Mouse (Mus musculus) megakaryocyte progenitor cell, adult 5-6 weeks (primary cell): Measurements from ENCODE around the gene Ice1. TPM values are rescaled to one million over a fixed set of nuclear protein-coding genes. Genes with fewer than 3 reads are reported as not detected.
A peak's percentile ranks its signal among the peaks of the same experiment; 100 is the strongest.

Experiments used
- ATAC-seq: replicated peaks from 2 replicates; pipeline ENCODE4 v1.8.0; 2016; ENCODE audit warnings: mild to moderate bottlenecking, moderate TSS enrichment, inconsistent platforms; ENCODE audit not compliant: poor library complexity
- total RNA-seq, 2 experiments: library from RNA; stranded (forward) in 1 of 2; stranded (reverse) in 1 of 2; fragments of 157-497, 149-512 nt in 1 of 2; fragments of 200-1000 nt in 1 of 2; gene quantifications; 2 replicates each; pipeline versions ENCODE4 v1.2.3 to v1.2.4; 2015 to 2017

The Ice1 gene
- total RNA-seq, 2 experiments from 2014 or later = 17.7 to 30.7 TPM

GRCm38 (mm10) chr13:70641381-70641780, 3.9 kb upstream of the Ice1 start:
- peak; percentile 47 for ATAC-seq

GRCm38 (mm10) chr13:70639639-70640038, 2.2 kb upstream of the Ice1 start:
- ATAC-seq = no peak

GRCm38 (mm10) chr13:70637662-70638291, 343 bp upstream of the Ice1 start:
- ATAC-seq = peak; percentile 81

GRCm38 (mm10) chr13:70636706-70637105, 728 bp downstream of the Ice1 start:
- ATAC-seq = no peak

- ATAC-seq = no peak
These were observed 1.8 kb downstream of the Ice1 start for GRCm38 (mm10) chr13:70635591-70635990.

- no peak for ATAC-seq
These were observed 11.0 kb downstream of the Ice1 start for GRCm38 (mm10) chr13:70626416-70626815.

GRCm38 (mm10) chr13:70625665-70626064, 11.8 kb downstream of the Ice1 start:
- ATAC-seq = peak; percentile 71

- ATAC-seq = no peak
These were observed 13.0 kb downstream of the Ice1 start for GRCm38 (mm10) chr13:70624445-70624844.

- peak; percentile 56; the same call in 1 of the 2 replicates for ATAC-seq
These were observed 14.9 kb downstream of the Ice1 start for GRCm38 (mm10) chr13:70622461-70623057.

- ATAC-seq = no peak
These were observed 15.9 kb downstream of the Ice1 start for GRCm38 (mm10) chr13:70621509-70621908.

GRCm38 (mm10) chr13:70612837-70613236, 24.6 kb downstream of the Ice1 start:
- no peak for ATAC-seq

GRCm38 (mm10) chr13:70610431-70611420, 26.7 kb downstream of the Ice1 start:
- peak; percentile 94 for ATAC-seq

GRCm38 (mm10) chr13:70609632-70610031, 27.8 kb downstream of the Ice1 start:
- no peak for ATAC-seq

- no peak for ATAC-seq
These were observed 32.1 kb downstream of the Ice1 start for GRCm38 (mm10) chr13:70605366-70605765.

- ATAC-seq = peak; percentile 68
These were observed 32.7 kb downstream of the Ice1 start for GRCm38 (mm10) chr13:70604723-70605122.

- ATAC-seq = no peak
These were observed 35.9 kb downstream of the Ice1 start for GRCm38 (mm10) chr13:70601566-70601965.

- no peak for ATAC-seq
These were observed 37.3 kb downstream of the Ice1 start for GRCm38 (mm10) chr13:70599964-70600619.

GRCm38 (mm10) chr13:70598941-70599340, 38.5 kb downstream of the Ice1 start:
- no peak for ATAC-seq

- no peak for ATAC-seq
These were observed 40.5 kb downstream of the Ice1 start for GRCm38 (mm10) chr13:70596901-70597300.

- no peak for ATAC-seq
These were observed 47.1 kb downstream of the Ice1 start for GRCm38 (mm10) chr13:70590248-70590762.

- ATAC-seq = peak; percentile 86
These were observed 50.5 kb downstream of the Ice1 start for GRCm38 (mm10) chr13:70586969-70587368.
